ENCODE assay signal across 9 mouse cellular contexts in the genomic region with DNA sequence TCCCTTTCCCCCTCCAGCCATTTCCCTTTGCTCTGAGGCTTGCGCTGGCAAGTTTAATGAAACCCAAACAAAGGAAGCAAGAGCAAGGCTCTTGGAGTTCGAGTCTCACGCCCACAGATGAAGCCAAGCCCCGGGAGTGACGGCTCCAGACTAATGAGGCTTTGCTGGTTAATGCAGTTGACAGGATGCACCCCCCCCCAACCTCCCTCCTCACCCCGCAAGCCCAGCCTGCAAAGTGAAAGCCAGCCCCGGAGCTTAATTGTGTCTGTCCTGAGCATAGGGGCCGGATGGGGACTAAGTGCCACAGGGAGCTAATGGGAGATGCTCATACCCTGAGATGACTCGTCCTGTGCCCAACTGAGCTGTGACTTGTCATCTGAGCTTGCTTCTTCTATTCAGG.
DNase-seq lines count a peak whose midpoint lies in the region; ATAC-seq and TF ChIP-seq lines count a peak whose summit lies in the region.
"Had no signal": no experiment of that assay in that cellular context is flagged by ENCODE, and none has a peak within 500 bp of the region (broad histone marks: within the 10 kb centered on the region; RNA-seq: fewer than 3 reads in every experiment).

No protein-coding gene starts in this region.

- H3K4me3 ChIP-seq in forebrain, embryonic 10.5 days: no peak overlapping the region; the same call in 1 of the 2 replicates
- no peak overlapping the region for H3K4me3 ChIP-seq in forebrain, postnatal 0 days (ENCODE audit: low read depth, low read length)
- H3K4me3 ChIP-seq in hindbrain, embryonic 15.5 days: no peak overlapping the region
- H3K4me3 ChIP-seq in neural tube, embryonic 15.5 days (replicated peaks): no peak overlapping the region

- 13% methylated on average over 9 of the region's 9 CpGs for WGBS in forebrain, embryonic 10.5 days
- WGBS in forebrain, postnatal 0 days: 8% methylated on average over 9 of the region's 9 CpGs
- 11% methylated on average over 9 of the region's 9 CpGs for WGBS in hindbrain, embryonic 15.5 days
- WGBS in neural tube, embryonic 15.5 days: 12% methylated on average over 9 of the region's 9 CpGs

- no peaks in the 10 kb centered on the region for H3K27me3 ChIP-seq in forebrain, embryonic 10.5 days (ENCODE audit: poor library complexity, severe bottlenecking)
- no peaks in the 10 kb centered on the region for H3K27me3 ChIP-seq in forebrain, postnatal 0 days (ENCODE audit: insufficient read depth, low read length)
- H3K27me3 ChIP-seq in hindbrain, embryonic 15.5 days: no peaks in the 10 kb centered on the region
- H3K27me3 ChIP-seq in neural tube, embryonic 15.5 days (replicated peaks): no peaks in the 10 kb centered on the region
- H3K27me3 ChIP-seq: Patski had no signal

- H3K36me3 ChIP-seq in forebrain, embryonic 10.5 days (replicated peaks): no peaks in the 10 kb centered on the region
- no peaks in the 10 kb centered on the region for H3K36me3 ChIP-seq in forebrain, postnatal 0 days (ENCODE audit: insufficient read depth)
- no peaks in the 10 kb centered on the region for H3K36me3 ChIP-seq in hindbrain, embryonic 15.5 days
- H3K36me3 ChIP-seq in neural tube, embryonic 15.5 days: no peaks in the 10 kb centered on the region

- H3K9ac ChIP-seq in forebrain, postnatal 0 days: no peak overlapping the region
- H3K9ac ChIP-seq in hindbrain, embryonic 15.5 days: no peak overlapping the region
- H3K9ac ChIP-seq in neural tube, embryonic 15.5 days (replicated peaks): no peak overlapping the region

- 0 out of 2 replicates have a peak overlapping the region, but pooled peaks have one; percentile 32 for H3K27ac ChIP-seq in forebrain, embryonic 10.5 days
- no peak overlapping the region for H3K27ac ChIP-seq in forebrain, postnatal 0 days (ENCODE audit: low read depth, low read length)
- H3K27ac ChIP-seq in hindbrain, embryonic 15.5 days (replicated peaks): 0 out of 2 replicates have a peak overlapping the region, but pooled peaks have one; percentile 16
- no peak overlapping the region for H3K27ac ChIP-seq in neural tube, embryonic 15.5 days (replicated peaks)

- ATAC-seq in forebrain, postnatal 0 days: no peak
- ATAC-seq in hindbrain, embryonic 15.5 days (ENCODE audit: low FRiP score, low read depth): no peak
- ATAC-seq in neural tube, embryonic 15.5 days (ENCODE audit: low FRiP score): no peak; the same call in 1 of the 2 replicates
- ATAC-seq in frontal cortex, adult (ENCODE audit: low TSS enrichment): no peak
- ATAC-seq: Patski had no signal

- no peaks in the 10 kb centered on the region for H3K9me3 ChIP-seq in forebrain, embryonic 10.5 days
- no peaks in the 10 kb centered on the region for H3K9me3 ChIP-seq in forebrain, postnatal 0 days (ENCODE audit: low read length)
- no peaks in the 10 kb centered on the region for H3K9me3 ChIP-seq in hindbrain, embryonic 15.5 days
- H3K9me3 ChIP-seq in neural tube, embryonic 15.5 days (replicated peaks): no peaks in the 10 kb centered on the region

- peaks cover 24% of the 10 kb centered on the region for H3K4me1 ChIP-seq in forebrain, embryonic 10.5 days
- peaks cover 5% of the 10 kb centered on the region; the same call in 1 of the 2 replicates for H3K4me1 ChIP-seq in forebrain, postnatal 0 days (ENCODE audit: insufficient read depth)
- peaks cover 24% of the 10 kb centered on the region for H3K4me1 ChIP-seq in hindbrain, embryonic 15.5 days (replicated peaks)
- peaks cover 17% of the 10 kb centered on the region for H3K4me1 ChIP-seq in neural tube, embryonic 15.5 days

- DNase-seq in forebrain, embryonic 10.5 days (ENCODE audit: extremely low spot score, low spot score): peak; percentile 19
- no peak for DNase-seq in forebrain, postnatal 0 days
- peak; percentile 40 to 52 for DNase-seq in kidney, postnatal 4 days
- no peak for DNase-seq in kidney, postnatal 25 days
- DNase-seq in left cerebral cortex, adult 9 months (ENCODE audit: low spot score in 2 of 2): no peak

- no peak for TF ChIP-seq CTCF in forebrain, postnatal 0 days (IDR thresholded peaks at IDR 0.05; ENCODE audit: low read depth)

- no peak overlapping the region for H3K4me2 ChIP-seq in forebrain, postnatal 0 days (ENCODE audit: low read depth)
- no peak overlapping the region for H3K4me2 ChIP-seq in hindbrain, embryonic 15.5 days
- 0 out of 2 replicates have a peak overlapping the region, but pooled peaks have one; percentile 2 for H3K4me2 ChIP-seq in neural tube, embryonic 15.5 days

Comparison
In these comparisons a context has a peak if more than half of its experiments do, and no peak if none do; other contexts are left out.
1. DNase-seq: peak in forebrain, embryonic 10.5 days (single experiment) and kidney, postnatal 4 days (2 of 2); none in forebrain, postnatal 0 days (single experiment), kidney, postnatal 25 days (0 of 2) and left cerebral cortex, adult 9 months (0 of 2).
2. H3K27ac ChIP-seq: peak in forebrain, embryonic 10.5 days (single experiment) and hindbrain, embryonic 15.5 days (single experiment); none in forebrain, postnatal 0 days (single experiment) and neural tube, embryonic 15.5 days (single experiment).